Mouse (Mus musculus): ENCODE data around the gene Amotl2.

The Amotl2 gene

GRCm38 (mm10) chr9:102719936-102720566, 3.6 kb downstream of the Amotl2 start:
- no peak for DNase-seq

GRCm38 (mm10) chr9:102720567-102721167, 4.2 kb downstream of the Amotl2 start:
- DNase-seq = no peak

DNA sequence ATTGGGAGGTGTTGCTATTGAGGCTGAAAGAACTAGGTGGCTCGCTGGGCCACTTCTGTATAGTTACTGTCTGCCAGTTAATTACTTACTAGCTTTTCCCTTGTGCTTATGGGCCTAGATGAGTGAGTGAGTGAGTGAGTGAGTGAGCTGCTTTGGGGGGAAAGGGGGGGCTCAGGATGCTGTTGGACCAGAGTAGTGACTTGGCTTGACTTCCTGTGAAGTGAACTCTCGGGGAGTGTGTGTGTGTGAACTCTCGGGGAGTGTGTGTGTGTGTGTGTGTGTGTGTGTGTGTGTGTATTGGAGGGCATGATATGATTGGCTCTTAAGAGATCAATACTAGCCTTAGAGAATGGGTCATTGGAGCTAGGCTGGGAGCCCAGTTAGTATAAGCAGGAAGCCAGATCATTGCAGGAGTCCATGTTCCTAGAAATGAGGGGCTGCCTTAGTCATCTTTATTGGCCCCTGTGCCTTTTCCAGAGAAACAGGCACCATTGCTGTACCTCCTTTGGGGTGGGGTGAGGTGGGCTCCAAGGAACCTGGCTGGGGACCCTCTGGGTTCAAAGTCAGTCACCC, 5.0 kb downstream of the Amotl2 start:
- no peak for DNase-seq

- DNase-seq = no peak
Observed at GRCm38 (mm10) chr9:102722071-102722561, 5.6 kb downstream of the Amotl2 start.

- no peak for DNase-seq
Observed at GRCm38 (mm10) chr9:102722750-102723149, 6.3 kb downstream of the Amotl2 start.

GRCm38 (mm10) chr9:102723241-102723709, 6.8 kb downstream of the Amotl2 start:
- no peak for DNase-seq

- DNase-seq = no peak
Observed at GRCm38 (mm10) chr9:102723990-102724461, 7.6 kb downstream of the Amotl2 start.

DNA sequence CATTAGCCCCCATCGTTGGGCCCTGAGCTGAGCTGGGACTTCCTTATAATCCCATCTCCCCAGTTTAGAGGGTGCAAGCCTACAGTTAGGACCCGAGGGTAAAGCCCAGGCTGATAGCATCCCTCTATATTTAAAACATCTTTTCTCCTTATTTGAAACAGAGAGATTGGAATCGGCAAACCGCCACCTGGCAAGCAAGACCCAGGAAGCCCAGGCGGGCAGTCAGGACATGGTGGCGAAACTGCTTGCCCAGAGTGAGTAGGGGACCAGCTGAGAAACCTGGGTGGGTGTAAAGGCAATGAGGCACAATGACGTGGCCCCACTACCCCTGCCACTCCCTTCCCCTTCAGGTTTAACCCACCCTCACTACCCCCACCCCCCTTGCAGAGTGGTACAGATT, 8.5 kb downstream of the Amotl2 start:
- DNase-seq = no peak

DNA sequence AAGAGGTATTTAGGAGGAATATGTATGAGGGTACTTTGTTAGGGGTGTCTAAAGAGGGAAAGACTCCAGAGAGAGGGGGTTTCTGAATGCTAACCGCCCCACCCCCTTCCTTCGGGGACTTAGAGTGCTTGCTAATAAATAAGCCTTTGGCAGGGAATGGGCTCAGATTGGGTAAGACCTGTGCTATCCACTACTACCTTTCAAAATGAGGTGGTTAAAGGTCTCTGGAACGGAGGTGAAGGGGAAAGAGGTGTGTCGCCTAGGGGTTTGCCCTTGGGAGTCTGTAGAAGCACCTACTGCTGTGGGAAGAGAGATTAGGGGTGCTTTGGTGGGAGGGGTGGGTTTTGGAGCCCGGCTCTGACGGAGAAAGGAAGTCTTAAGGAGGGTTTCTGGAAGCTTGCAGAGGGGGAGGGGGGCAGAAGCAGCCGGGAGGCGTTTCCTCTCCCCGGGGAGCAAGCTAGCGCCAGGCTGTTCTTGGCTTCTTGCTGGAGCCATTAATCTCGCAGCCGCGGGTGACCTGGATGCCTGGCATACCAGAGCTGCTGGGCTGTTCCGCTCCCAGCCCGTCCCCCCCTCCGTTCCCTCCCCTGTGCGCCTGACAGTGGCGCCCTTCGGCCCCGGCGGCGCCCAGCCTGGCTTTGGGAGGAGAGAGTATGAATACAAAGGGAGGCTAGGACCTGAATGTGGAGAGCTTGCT, 9.6 kb downstream of the Amotl2 start:
- no peak for DNase-seq

DNA sequence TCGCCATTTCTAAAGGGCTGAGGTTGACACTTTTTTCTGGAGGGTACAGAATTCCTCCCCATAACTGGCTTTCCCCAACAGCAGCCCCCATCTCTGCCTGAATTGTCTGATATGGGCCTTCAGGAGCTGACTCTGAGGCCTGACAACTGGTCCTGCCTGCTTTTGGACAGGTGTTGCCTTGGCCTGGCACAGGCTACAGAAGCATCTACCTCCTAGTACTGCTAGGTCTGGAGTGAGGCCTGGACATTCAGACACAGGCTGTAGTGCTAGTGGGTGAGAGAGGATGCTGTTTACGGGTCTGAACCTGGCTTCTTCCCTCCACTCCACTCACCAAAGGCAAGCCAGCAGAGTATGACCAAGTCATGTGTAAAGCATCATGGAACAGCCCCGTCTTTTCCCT, 10.3 kb downstream of the Amotl2 start:
- no peak for DNase-seq

- DNase-seq = no peak
Observed at GRCm38 (mm10) chr9:102727662-102728468, 11.4 kb downstream of the Amotl2 start.

DNA sequence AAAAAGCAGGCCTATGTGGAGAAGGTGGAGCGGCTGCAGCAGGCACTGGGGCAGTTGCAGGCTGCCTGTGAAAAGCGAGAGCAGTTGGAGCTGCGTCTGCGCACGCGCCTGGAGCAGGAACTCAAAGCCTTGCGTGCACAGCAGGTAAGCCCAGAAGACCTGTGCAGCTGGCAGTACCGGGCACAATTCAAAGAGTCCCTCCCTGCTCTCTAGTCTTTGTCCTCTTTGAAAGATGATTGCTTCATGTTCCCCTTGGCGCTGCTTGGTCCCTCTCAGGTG, 11.9 kb downstream of the Amotl2 start:
- no peak for DNase-seq

DNA sequence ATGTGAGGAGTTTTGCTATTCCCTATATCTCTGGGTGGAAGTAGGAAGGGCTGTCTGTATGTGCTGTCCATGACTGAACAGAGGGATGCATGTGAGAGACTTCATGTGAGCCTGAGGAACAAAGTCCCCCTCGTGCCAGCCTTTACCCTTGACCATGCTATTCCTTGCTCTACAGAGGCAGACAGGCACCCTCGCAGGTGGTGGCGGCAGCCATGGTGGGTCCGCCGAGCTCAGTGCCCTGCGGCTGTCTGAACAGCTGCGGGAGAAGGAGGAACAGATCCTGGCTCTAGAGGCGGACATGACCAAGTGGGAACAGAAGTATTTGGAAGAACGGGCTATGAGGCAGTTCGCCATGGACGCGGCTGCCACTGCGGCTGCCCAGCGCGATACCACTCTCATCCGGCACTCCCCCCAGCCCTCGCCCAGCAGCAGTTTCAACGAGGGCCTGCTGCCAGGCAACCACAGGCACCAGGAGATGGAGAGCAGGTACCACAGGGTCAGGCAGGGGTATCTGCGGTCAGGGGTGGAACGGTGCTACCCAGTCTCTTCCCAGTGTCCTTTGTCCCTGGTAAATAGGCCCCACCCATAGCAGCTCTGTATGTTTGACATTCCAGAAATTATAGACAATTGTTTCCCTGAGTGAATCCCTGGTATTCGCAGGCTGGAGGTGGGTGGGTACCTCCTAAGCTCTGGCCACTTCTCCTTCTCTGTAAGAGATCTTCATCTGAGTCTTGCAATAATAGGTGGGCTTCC, 12.8 kb downstream of the Amotl2 start:
- no peak for DNase-seq

- no peak for DNase-seq
Observed at GRCm38 (mm10) chr9:102729876-102730413, 13.5 kb downstream of the Amotl2 start.

GRCm38 (mm10) chr9:102731044-102731471, 14.6 kb downstream of the Amotl2 start:
- no peak for DNase-seq

- DNase-seq = no peak
Observed at GRCm38 (mm10) chr9:102731574-102732175, 15.2 kb downstream of the Amotl2 start.

DNA sequence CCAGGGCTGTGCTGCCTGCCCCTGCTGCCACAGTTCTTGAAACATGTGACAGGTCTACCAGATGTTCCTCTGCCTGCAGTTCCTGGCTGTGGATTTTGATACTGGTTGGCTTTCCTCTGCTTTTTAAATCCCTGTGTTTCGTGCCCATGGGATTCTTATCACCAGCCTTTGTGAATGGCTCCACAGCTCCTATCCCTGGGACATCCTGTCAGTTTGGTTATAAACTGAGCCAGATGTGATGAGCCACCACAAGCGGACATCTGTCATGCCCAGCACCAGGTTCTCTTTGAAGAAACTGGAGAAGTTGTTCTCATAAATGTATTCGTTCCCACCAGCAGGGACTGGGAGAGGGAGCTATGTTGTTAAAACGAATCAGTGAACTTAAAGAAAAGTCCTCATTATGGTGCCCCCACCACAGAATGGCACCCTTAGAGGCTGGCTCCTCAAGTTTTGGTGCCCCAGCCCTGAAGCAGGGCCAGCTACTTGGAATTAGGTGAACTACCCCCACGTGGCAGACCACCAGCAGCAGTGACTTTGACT, 15.9 kb downstream of the Amotl2 start:
- DNase-seq = no peak

GRCm38 (mm10) chr9:102733459-102733858, 17.0 kb downstream of the Amotl2 start:
- DNase-seq = no peak

- DNase-seq = no peak
Observed at GRCm38 (mm10) chr9:102733999-102734738, 17.7 kb downstream of the Amotl2 start.

- DNase-seq = no peak
Observed at GRCm38 (mm10) chr9:102734739-102735075, 18.2 kb downstream of the Amotl2 start.
